Mouse (Mus musculus): ENCODE data around the gene Bpifb9b.
"Not testable (repeated sequence)": the region's sequence is repeated elsewhere in the genome, so short reads cannot be mapped to it uniquely, and the experiment has no call there.

The Bpifb9b gene

GRCm38 (mm10) chr2:154306927-154307326, at the start of gene Bpifb9b:
Gene Bpifb9b, plus strand, starts transcription at chr2:154307227.
- DNase-seq (ENCODE audit: extremely low spot score, low read depth, low spot score): not testable (repeated sequence)

DNA sequence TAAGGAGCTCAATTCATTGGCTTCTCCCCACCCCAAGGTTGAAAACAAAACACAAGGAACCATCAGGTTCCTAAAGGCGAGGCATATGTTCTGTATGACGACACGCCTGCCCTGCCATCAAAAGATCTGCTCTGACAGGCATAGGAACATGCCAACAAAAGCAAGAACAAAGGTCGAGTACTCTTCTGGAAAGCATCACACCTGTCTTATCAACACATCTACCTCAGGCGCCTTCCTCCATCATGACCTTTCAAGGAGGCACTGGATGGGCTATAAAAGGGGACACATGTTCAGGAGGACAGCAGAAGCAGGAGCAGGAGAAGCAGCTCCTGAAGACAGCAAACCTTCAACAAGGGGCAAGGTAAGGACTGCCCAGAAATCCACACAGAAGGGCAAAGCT, 49.5 kb upstream of the Bpifb9b start, which contains the start of gene Bpifb9a:
Gene Bpifb9a, plus strand, starts transcription at position 301 of the 400 bp plus-strand sequence.
- not testable (repeated sequence) for DNase-seq (ENCODE audit: extremely low spot score, low read depth, low spot score)

GRCm38 (mm10) chr2:154264397-154264796, 42.6 kb upstream of the Bpifb9b start:
- DNase-seq (ENCODE audit: extremely low spot score, low read depth, low spot score): not testable (repeated sequence)

- not testable (repeated sequence) for DNase-seq (ENCODE audit: extremely low spot score, low read depth, low spot score)
Observed at GRCm38 (mm10) chr2:154291866-154292265, 15.2 kb upstream of the Bpifb9b start.

DNA sequence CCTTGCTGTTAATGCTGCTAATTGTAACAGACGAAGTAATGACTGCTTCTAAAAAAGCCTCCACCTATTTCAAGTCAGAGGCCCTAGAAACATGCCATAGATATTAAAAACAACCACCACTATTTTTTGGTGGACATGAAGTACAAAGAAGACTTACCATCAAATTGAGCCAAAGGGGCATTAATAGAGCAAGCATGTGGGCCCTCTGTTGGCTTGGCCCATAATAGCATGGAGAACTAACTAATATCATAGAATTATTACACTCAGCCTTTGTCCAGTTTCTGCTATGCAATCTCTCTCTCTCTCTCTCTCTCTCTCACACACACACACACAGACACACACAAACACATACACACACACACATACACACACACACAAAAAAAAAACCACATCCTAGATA, 14.2 kb upstream of the Bpifb9b start:
- DNase-seq (ENCODE audit: extremely low spot score, low read depth, low spot score): no peak

- DNase-seq (ENCODE audit: extremely low spot score, low read depth, low spot score): peak; percentile 16
Observed at GRCm38 (mm10) chr2:154294746-154295145, 12.3 kb upstream of the Bpifb9b start.

- peak; percentile 56 for DNase-seq (ENCODE audit: extremely low spot score, low read depth, low spot score)
Observed at GRCm38 (mm10) chr2:154300496-154300895, 6.5 kb upstream of the Bpifb9b start.

- DNase-seq (ENCODE audit: extremely low spot score, low read depth, low spot score): no peak
Observed at GRCm38 (mm10) chr2:154301763-154302162, 5.3 kb upstream of the Bpifb9b start.

- DNase-seq (ENCODE audit: extremely low spot score, low read depth, low spot score): not testable (repeated sequence)
Observed at GRCm38 (mm10) chr2:154304604-154305003, 2.4 kb upstream of the Bpifb9b start.

DNA sequence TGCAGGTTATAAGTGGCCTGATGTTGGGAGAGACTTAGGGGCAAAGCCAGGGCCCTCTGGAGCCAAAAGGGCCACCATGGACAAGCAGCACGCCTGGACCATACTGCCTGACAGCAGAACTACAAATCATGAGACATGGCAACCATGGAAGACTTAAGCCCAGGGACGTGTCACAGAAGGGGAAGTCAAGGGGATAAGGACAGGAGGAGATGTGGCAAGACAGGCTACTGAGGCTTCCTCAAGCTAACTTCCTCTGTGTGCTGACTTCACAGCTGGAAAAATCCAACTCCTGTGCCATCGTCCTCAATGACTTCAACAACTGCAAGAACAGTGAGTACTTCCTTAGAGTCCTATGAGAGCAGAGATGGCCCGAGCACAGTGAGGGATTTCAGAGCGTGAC, 6.7 kb downstream of the Bpifb9b start:
- DNase-seq (ENCODE audit: extremely low spot score, low read depth, low spot score): not testable (repeated sequence)

DNA sequence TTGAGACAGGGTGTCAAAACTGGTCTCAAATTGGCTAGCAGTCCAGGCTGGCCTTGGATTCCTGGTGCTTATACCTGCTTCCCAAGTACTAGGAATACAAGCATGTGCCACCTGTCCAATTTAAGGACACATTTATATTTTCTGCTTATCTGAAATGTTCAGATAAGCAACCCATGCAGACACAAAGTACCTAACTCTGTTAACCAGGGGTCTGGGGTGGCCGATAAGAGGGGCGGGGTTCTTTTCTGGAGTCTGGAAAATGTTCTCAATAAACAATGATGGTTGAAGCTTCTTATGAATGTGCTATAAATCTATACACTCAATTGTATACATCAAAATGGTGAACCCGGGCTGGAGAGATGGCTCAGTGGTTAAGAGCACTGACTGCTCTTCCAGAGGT, 19.8 kb downstream of the Bpifb9b start:
- no peak for DNase-seq (ENCODE audit: extremely low spot score, low read depth, low spot score)

DNA sequence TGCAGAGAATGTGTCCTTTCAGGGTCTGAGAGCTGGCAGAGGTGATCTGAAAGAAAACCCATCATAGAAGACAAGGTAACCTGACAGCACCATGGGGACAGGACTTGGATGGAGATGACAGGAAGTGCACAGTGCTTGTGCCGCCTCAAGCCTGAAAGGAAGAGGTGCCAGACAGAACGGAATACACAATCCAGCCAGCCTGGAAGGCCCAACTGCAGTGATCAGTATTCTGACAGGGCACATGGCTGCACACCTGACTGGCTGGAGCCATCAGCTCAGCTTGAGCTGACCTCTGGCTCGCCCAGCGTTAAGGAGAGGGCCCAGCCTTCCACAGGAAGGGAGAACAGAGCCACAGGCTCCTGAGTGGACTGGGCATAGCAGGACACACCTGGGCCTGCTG, 28.5 kb downstream of the Bpifb9b start:
- DNase-seq (ENCODE audit: extremely low spot score, low read depth, low spot score): no peak

DNA sequence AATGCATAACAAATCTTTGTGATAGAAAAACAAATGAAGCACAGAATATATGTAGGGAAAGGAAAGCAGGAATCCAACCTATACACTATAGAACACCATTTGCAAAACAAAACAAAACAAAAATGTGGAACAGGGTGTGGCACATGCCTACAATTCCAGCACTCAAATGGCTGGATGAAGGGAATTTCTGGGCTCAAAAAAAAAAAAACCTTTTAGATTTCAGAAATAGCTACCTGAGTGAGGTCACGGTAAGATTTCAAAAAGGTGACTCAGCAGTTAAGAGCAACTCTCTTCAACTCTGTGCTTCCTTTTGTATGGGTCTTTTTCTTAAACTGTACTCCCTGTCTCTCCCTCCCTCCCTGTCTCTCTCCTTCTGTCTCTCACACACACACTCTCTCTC, 31.1 kb downstream of the Bpifb9b start:
- DNase-seq (ENCODE audit: extremely low spot score, low read depth, low spot score): no peak

- no peak for DNase-seq (ENCODE audit: extremely low spot score, low read depth, low spot score)
Observed at GRCm38 (mm10) chr2:154339356-154339755, 32.3 kb downstream of the Bpifb9b start.

DNA sequence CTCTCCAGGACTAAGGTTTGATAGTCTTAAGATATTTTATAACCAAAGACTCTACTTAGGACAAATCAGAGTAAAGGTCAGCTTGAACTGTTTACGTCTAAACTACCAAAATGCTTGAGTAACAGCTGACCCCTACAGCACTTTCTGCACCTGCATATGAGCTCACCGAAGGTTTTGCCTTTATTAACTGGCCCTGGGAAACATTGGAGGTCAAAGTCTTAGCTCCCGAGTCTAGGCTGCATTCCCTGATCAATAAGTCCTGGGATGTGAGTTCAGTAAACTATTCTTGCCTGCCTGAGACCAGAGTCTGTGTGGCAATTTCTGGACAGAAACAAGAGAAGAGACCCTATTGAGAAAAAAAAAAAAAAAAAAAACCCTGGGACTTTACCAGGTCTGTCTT, 41.1 kb downstream of the Bpifb9b start:
- no peak for DNase-seq (ENCODE audit: extremely low spot score, low read depth, low spot score)

- DNase-seq (ENCODE audit: extremely low spot score, low read depth, low spot score): not testable (repeated sequence)
Observed at GRCm38 (mm10) chr2:154354000-154354425, 47.0 kb downstream of the Bpifb9b start.

- DNase-seq (ENCODE audit: extremely low spot score, low read depth, low spot score): no peak
Observed at GRCm38 (mm10) chr2:154367510-154367909, 60.5 kb downstream of the Bpifb9b start.
